Mouse (Mus musculus) layer of hippocampus, adult 9-11 months (tissue): ENCODE measurements at regions not wholly inside any gene's neighbourhood (a gene's known extent, or its start where the extent isn't known, plus 50 kb on each side); places are given as distances from the start of the nearest gene placed in this dataset.
"Not testable (repeated sequence)": the region's sequence is repeated elsewhere in the genome, so short reads cannot be mapped to it uniquely, and the experiment has no call there.

ENCODE experiments used
- DNase-seq: peaks from one replicate; pipeline ENCODE4 v3.0.0; 2022

DNA sequence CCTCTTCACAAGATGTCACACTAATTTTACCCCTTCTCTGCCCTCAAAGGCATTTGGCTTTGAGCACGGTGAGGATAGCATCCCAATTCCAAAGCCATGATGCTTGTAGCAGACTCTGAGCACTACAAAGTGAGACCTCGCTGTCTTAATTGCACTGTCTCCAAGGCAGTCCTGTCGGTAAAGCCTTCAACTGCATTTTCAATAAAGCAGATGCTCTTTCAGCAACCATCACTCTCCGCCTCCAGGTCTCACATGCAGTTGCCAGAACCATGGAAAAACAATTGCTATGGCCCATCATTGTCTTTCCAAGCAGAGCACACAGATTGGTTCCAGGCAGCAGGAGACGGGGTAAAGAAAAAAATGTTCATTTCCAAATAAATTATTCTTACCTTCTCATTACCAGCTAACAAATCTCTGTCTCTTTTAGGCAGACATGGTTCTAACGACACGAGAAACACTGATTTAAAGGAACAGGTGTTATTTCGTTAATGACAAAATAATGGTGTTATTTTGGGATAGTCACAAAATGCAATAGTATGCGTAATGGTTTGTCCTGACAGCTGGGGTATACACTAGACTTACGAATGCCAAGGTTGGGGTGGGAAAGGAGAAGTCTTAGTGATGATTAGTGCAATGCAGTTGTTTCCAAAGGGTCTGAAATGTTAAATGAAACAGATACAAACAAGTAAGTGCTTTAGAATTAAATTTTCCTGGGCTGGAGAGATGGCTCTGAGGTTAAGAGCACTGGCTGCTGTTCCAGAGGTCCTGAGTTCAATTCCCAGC is 175.2 kb downstream of the Enc1 start:
- peak; percentile 66 for DNase-seq

DNA sequence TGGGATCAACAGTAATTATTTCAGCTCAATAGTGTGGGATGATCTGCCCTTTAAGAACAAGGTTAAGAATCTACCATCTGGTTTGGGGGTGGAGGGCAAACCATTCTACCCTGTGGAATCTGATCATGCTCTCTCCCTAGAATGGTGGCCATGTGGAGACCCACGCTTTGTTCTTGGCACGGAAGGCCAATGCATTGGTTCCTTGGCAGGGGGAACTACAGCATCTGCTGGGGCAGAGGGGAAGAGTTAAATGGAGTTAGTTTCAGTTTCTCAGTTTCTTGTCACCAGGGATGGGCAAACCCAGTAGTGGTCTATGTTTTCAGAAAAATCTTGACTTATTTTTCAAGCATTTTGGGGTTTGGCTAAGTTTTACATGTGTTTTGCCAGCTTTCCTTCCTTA is 174.5 kb downstream of the Enc1 start:
- no peak for DNase-seq

DNA sequence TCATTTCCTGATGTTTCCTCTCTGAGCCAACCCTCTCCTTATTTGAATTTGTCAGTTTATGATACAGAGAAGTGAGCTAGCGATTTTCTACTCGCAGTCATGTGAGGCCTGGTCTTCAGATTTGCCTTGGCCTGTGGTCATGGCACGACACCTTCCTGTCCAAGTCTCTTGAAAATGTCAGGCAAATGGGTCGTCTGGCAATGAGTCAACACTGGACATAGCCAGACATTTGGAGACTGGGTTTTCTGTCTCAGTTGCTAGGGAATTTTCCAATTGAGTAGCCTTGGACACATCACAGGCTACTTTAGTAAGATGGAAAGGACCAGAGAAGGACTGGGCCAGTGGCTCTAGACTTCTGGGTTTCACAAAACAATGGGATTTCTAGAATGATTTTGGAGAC is 171.2 kb downstream of the Enc1 start:
- DNase-seq: no peak

DNA sequence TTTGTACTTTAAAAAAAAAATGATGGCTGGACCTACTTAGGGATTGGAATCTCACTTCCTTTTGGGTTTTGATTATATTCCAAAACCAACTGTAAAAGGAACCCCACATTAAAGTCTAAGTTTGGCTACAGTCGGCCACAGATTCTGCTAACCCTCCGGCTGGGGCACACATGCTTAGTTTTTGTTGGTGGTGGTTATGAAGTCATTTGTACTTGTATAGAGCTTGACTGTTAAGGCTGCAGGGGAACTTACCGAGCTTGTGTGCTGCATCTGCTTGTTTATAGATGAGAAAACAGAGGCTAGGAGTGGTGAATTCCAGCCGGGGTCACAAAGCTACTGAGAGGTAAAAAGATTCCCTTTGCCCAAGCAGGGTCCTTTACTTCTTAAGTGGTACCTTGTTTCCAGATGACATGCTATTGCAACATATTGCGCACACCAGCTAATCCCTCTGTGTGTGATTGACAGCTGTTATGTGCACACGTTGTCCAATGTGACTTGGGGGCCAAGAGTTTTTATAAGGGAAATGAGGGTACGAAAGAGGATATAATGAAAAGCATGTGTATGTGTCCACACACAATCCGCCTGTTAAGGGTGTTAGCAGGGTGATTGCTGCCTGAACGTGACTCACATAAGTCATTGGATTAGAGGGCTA is 169.8 kb downstream of the Enc1 start:
- no peak for DNase-seq

DNA sequence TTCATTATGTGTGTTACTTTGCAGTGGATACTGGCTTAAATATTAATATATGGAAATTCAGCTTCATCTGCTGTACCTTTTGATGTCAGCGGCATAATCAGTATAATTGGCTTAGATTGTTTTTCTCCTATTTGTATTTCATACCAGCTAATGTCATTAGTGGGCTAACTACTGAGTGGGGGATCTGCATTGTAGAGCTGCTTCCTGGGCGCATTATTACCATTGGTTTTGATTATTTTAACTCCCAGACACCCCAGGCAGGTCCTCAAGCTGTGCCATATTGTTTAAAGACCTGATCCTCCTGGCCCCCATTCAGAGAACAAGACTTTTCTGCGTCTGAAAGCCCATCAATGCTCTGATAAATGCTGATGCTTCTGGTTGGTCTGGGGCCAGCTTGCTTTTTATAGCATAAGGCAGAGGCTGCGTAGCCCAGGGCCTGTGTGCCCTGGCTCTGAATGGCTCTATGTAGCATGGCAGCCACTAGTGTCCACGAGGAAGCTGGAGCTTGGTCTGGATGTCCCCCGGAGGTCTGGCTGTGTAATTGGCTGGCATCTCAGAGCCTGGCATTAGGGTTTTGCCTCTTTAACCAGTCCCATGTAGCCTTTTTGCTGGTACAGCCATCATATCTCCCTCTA is 169.1 kb downstream of the Enc1 start:
- DNase-seq: no peak

DNA sequence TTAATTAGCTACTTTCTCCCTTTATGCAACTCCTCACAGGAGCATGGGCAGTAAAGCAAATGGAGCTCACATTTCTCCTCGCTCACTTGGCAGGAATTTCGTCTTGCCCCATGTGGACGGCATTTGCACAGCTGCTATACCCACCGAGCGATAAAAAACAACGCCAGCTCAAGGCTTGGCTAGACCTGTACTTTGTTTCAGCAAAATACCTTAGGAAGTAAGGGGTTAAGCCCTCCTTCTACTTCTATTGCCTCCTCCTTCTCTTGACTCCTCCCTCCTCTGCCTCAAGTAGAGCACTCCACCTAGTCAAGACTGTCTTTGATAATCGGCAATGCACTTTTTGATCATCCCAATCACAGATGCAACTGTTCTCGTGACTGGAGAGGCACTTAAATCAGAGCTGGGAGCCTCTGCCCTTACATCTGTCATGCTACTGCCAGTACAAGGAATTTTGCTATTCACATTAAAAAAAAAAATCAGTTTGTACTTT is 168.4 kb downstream of the Enc1 start:
- DNase-seq: no peak

DNA sequence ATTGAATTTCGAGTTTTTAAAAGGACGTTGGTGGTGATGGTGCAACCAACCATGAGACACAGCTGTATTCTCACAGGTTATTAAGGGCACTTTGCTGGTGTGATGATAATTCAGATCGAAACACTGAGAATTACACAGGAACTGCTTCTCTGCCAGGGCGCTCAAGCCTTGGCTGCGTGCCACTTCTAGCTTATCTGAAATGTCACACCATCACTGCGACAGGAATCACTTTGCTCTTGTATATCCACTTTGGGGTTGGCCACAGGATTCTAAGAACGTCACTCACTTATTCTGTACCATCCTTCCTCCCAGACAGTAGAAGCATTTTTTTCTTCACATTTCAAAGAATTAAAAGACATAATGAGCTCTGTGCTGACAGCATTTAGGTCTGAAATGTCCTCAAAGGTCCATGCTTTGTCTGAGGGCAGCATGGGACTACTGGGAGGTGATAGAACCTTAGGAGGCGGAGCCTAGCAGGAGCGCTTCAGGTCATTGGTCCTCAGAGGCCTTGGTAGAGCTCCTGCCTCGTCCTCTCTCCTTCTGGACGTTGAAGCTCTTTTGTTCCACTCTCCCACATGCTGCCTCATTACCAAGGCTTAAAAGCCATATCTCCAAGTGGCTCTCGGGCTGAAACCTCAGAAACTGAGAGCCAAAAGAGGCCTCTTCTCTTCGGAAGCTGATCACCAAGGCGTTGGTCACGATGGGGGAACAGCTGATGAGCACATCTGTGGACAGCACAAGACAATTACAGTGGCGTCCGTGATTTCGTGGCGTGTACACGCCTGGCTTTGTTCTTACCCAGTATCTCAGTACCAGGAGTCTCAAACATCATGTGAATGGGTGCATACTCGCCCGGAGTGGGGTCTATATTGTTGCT is 167.7 kb downstream of the Enc1 start:
- DNase-seq: no peak

DNA sequence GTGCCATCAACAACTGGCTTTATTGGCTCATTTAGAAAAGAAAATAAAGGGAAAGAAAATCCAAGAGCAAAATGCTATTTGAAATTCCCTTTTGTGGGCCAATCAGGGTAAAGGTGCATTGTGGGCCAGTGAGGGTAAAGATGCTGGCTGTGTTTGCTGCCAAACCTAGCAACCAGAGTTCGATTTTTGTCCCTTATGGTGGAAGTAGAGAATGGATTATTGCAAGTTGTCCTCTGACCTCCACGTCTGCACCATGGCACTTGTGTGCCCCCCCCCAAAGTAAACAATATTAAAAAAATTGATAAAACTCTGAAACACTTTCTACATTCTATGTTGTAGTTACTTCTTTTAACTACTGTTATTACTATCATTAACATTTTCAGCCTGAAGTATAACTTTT is 166.9 kb downstream of the Enc1 start:
- no peak for DNase-seq

DNA sequence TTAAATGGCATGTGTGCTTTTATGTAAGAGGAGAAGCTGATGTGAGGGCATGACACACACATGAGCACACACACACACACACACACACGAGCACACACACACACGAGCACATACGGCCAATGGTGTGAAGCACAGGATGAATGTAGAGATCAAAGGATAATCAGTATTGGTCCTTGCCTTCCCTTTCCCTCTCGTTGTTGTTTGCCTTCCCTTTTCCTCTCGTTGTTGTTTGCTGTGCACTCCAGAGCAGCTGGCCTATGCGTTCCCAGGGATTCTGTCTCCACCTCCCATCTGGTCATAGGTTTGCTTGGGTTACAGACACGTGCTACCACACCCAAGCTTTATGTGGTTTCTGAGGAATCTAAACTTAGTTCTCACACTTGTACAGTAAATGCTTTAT is 165.8 kb downstream of the Enc1 start:
- DNase-seq: no peak

DNA sequence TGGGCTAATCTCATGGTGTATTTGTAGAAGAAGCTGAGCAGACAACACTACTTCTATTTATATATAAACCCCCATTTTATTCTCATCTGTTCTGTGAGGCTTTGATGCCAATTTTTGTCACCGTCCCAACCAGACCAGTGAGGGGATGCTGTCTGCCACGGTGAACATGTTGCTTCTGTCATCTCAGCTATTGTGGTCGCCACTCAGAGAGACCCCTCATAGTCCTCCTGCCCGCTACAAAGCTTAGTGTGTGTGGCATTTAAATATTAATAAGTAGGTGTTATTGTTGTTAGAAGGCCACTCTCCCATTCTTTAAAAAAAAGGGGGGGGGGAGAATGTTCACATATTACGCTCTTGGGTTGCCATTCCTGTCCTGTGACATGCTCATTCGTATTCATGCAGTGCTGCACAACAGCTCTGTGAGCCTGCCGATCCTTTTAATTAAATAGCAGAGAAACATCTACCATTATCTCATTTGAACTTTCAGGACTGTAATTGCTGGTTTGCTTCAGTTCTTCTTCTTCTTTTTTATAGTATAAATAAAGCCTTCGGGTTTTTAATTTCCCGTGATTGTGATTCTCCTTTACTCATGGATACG is 161.4 kb downstream of the Enc1 start:
- DNase-seq: no peak

DNA sequence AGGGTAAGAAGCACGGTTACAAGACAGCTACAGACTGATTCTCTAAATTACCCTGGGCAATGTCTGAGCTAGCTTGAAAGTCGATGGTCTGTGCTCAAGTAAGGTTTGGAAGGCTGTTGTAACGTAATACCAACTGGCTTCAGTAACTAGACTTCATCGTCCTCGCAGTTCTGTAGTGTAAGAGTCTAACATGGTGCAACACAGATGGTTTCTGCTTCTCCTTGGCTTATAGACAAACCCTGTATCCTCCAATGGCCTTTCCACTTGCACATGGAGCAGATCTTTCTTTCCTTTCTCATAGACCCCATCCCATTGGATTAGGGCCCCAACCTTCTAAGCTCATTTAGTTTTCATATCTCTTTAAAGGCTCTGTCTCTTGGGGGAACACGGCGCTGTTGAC is 160.7 kb downstream of the Enc1 start:
- no peak for DNase-seq

DNA sequence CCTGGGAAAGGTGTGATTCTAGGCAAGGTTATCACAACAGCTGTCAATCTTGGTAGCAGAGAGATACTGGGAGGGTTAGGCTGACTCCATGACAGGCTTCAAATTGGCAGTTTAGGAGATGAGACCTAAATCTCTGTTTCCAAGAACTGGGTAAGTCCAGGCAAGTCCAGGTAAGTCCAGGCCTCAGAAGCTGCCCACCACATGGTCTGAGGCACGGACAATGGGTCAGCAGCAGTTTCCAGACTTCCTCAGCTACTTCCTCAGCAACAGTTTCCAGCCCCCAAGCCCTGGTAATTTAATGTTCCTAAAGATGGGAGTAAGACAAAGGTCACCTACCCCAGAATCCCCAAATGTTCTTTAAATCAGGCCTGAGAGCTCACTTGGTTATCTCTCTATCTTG is 157.1 kb downstream of the Enc1 start:
- no peak for DNase-seq

DNA sequence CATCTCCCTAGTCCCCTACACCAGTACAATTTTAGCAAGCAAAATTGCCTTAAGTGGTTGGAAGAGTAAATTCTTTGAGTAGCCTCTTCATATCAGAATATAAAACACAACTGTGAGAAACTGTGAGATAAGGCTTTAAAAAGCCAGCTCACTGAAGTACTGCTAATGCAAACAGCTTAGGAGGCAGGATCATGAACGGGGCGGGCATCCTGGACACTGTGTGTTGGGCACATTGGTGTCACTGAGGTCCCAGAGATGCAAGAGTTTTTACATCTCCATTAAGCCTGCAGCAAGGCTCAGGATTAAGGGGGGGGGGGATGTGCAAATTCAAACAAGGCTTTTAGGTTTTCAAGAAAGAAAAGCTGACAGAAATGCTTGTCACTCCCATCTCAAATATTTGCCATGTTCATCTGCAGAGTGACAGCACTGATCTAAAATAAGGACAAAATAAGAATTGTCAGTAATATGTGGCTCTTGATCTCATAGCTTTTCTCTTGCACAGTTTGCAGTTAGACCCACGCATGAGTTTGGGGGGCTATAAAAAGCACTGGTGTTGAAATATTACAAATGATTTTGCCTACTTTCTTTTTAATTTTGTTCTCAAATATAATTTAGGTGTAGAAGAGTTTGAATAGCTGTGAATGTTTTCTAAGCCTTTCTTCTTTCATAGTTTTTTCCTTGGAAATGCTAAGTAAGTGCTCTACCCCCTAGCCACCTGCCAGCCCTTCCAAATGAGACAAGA is 156.2 kb downstream of the Enc1 start:
- DNase-seq: peak; percentile 68

DNA sequence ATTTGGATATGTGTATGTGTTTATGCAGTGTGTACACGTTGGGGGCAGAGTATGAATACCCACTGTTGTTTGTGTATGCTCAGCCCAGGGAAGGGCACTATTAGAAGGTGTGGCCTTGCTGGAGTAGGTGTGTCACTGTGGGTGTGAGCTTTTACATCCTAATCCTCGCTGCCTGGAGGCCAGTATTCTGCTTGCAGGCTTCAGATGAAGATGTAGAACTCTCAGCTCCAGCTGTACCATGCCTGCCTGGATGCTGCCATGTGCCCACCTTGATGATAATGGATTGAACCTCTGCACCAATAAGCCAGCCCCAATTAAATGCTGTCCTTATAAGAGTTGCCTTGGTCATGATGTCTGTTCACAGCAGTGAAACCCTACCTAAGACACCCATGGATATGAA is 155.4 kb downstream of the Enc1 start:
- not testable (repeated sequence) for DNase-seq

DNA sequence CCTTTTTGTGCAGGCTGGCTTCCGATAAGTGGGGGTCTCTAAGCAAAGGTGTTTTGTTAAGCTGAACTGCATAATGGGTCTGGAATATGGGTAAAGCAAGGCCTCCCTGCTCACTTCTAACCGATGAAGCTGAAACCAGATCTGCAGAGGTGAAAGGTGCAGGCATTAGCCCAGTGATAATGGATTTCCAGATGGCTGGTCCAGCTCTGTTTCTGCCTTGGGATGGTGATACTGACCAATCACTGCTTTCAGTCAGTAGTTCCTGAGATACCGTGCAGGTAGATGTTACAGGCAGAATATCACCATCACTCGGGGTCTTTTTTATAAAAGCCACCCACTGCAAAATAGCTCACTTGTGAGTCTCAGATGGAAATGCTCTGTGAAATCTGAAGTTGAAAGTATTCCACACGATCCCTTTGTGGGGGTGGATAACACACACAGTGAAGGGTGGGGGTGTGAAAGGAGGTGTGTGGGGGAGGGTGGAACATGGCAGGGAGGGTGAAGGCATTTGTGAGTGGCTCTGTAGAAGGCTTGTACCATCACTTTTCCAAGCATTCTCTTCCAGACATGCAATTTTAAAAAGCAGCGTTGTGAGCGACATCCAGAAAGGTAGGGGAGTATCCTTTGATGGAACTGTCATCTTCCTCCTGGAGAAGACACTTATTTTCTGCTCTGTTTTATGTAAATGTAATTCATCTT is 154.0 kb downstream of the Enc1 start:
- no peak for DNase-seq

DNA sequence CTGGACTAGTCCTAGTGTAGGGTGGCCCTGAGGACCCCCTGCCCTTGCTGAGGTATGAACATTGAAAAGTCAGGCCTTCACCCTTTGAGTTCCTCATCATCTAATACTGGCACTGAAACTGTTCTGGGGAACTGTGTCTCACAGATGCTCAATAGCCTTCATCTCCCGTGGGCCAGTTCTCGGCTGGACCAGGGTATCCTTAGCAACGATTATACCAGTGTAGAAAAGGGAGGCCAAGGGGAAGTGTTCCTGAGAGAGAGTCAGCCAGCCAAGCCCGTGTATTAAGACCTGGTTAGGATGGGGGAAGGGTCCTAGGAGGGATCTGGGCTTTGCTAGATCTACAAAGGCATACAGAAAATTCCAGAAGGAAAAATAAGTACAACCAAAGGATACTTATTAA is 153.2 kb downstream of the Enc1 start:
- DNase-seq: no peak

DNA sequence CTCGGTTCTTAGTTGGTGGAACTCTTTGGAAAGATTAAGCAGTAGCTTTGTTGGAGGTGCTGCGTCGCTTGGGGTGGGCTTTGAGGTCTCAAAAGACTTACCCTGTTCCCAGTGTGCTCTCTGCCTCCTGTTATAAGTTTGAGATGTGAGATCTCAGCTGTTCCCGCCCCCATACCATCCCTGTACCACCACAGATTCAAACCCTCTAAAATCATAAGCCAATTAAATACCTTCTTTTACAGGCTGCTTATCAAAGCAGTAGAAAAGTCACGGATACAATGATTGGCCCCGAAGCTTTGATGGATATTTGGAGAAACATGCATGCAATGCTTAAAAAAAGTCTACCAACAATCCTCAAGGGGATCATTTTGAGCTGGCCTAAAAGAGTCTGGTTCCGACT is 152.6 kb downstream of the Enc1 start:
- DNase-seq: peak; percentile 49

DNA sequence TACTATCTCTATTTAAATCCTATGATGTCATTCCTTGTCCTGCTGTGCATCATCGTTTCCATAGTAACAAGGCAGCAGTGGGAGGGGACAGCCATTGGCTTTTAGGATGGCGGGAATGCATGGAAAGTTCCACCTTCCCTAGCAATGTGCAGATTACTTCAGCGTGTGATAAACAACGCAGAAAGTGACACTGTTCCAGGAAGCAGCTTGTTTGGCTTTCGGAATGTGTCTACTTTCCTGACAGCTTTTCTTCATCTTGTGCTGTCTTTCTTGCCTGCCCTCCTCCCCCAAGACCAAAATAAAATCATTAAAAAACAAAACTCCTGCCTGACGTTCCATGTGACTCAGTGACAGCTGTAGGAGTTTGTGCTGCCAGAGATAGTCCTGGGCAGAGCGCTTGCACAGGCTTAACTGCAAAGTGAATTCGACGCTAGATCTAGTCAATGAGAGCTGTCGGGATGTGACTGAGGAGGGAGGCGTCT is 149.6 kb downstream of the Enc1 start:
- peak; percentile 77 for DNase-seq

DNA sequence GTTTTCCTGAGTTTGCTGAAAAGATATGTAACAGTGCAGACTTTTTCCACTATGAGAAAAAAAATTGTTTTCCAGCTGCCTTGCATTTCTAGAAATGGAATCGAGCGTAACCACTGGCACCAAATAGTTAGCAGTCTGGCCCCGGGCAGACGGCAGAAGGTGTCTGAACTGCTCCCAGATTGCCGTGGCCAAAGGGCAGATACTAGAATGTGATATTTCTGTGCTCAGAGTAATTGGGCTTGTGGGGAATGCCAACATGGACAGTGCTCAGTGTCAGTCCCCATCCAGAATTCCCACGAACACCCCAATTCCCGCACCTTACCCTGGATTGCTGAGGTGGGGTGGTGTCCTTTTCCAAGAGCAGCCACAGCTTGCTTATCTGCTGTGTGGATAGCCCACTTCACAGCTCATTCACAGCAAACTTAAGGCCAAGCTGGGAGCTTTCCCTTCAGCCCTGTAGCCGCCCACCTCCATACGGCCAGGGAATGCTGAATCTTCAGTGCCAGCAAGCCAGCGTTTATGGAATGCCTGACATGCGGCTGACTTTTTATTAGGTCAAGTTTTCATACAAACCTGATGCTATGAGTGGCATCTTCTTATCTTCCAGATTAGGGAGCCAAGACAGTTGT is 148.1 kb downstream of the Enc1 start:
- DNase-seq: no peak

DNA sequence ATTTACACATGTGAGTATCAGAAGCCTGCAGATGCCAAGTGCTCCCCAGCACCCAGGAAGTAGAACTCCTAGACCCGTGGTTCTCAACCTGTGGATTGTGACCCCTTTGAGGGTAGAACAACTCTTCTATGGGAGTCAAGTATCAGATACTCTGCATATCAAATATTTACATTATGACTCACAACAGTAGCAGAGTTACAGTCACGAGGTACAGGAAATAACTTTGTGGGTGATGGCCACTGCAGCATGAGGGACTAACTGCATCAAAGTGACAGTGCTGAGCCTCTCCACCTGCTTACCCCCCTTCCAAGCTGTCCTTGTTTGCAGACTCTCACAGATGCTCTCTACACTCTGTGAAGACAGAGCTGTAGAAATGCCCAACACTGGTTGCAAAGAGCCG is 145.6 kb downstream of the Enc1 start:
- DNase-seq: no peak

DNA sequence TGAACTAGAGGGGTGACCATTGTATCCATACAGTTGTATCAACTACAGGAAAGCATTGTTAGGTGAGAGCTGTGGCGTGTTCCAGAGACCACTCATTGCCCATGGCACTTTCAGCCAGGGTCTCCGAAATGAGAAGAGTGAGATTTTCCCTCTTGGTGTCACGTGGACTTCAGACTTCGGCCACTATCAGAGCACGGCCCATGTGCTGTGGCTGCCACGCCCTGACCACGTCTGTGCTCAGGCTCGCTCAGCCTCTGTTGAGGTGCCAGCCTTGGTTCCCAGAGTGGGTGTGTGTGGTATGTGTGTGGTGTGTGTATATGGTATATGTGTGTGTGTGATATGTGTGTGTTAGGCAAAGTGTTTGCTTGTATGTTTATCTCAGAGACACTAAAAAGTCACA is 144.6 kb downstream of the Enc1 start:
- DNase-seq: no peak
